In genomic region chr5:116408965-116409364, GRCm38 (mm10) we compare ENCODE assay signal across 16 mouse cellular contexts. TPM values are rescaled to one million over a fixed set of nuclear protein-coding genes. Genes with fewer than 3 reads are reported as not detected.
DNase-seq lines count a peak whose midpoint lies in the region; ATAC-seq and TF ChIP-seq lines count a peak whose summit lies in the region.
"Had no signal": no experiment of that assay in that cellular context is flagged by ENCODE, and none has a peak within 500 bp of the region (broad histone marks: within the 10 kb centered on the region; RNA-seq: fewer than 3 reads in every experiment).

No protein-coding gene starts in this region.

- H3K9ac ChIP-seq in hindbrain, postnatal 0 days (replicated peaks; ENCODE audit: low read length): no peak overlapping the region
- no peak overlapping the region for H3K9ac ChIP-seq in hindbrain, embryonic 14.5 days
- no peak overlapping the region for H3K9ac ChIP-seq in midbrain, postnatal 0 days (replicated peaks; ENCODE audit: low read length, poor library complexity, severe bottlenecking)
- no peak overlapping the region for H3K9ac ChIP-seq in midbrain, embryonic 13.5 days (replicated peaks)
- H3K9ac ChIP-seq in stomach, postnatal 0 days (ENCODE audit: low read length): no peak overlapping the region
- H3K9ac ChIP-seq: heart, embryonic 13.5 days; kidney, embryonic 15.5 days; limb, embryonic 12.5 days had no signal

- peak; percentile 45 for TF ChIP-seq CTCF in hindbrain, postnatal 0 days (IDR thresholded peaks at IDR 0.05; ENCODE audit: low read depth)
- peak; percentile 53 for TF ChIP-seq CTCF in midbrain, postnatal 0 days (IDR thresholded peaks at IDR 0.05)
- peak; percentile 55 for TF ChIP-seq CTCF in stomach, postnatal 0 days (IDR thresholded peaks at IDR 0.05; ENCODE audit: low read depth)

- no peak for ATAC-seq in hindbrain, postnatal 0 days
- no peak for ATAC-seq in hindbrain, embryonic 14.5 days (ENCODE audit: low FRiP score)
- no peak for ATAC-seq in midbrain, postnatal 0 days (ENCODE audit: low FRiP score)
- ATAC-seq in midbrain, embryonic 13.5 days: no peak
- ATAC-seq in stomach, postnatal 0 days (ENCODE audit: low FRiP score, low TSS enrichment): no peak

- H3K9me3 ChIP-seq in hindbrain, postnatal 0 days (ENCODE audit: low read length): no peaks in the 10 kb centered on the region
- no peaks in the 10 kb centered on the region for H3K9me3 ChIP-seq in hindbrain, embryonic 14.5 days (ENCODE audit: control insufficient read depth, low read length)
- H3K9me3 ChIP-seq in midbrain, postnatal 0 days (ENCODE audit: low read length): no peaks in the 10 kb centered on the region
- H3K9me3 ChIP-seq in midbrain, embryonic 13.5 days: no peaks in the 10 kb centered on the region
- H3K9me3 ChIP-seq in stomach, postnatal 0 days (ENCODE audit: control insufficient read depth, low read length): no peaks in the 10 kb centered on the region
- H3K9me3 ChIP-seq: heart, embryonic 13.5 days; kidney, embryonic 15.5 days; limb, embryonic 12.5 days had no signal

- no peaks in the 10 kb centered on the region for H3K27me3 ChIP-seq in hindbrain, postnatal 0 days (ENCODE audit: insufficient read depth, low read length)
- H3K27me3 ChIP-seq in hindbrain, embryonic 14.5 days (ENCODE audit: control insufficient read depth, insufficient read depth, low read length): no peaks in the 10 kb centered on the region
- H3K27me3 ChIP-seq in midbrain, postnatal 0 days (ENCODE audit: insufficient read depth, low read length): no peaks in the 10 kb centered on the region; the same call in 1 of the 2 replicates
- 0 out of 2 replicates have a peak, but pooled peaks cover 8% of the 10 kb centered on the region for H3K27me3 ChIP-seq in midbrain, embryonic 13.5 days
- no peaks in the 10 kb centered on the region for H3K27me3 ChIP-seq in stomach, postnatal 0 days (ENCODE audit: control insufficient read depth, insufficient read depth, low read length)
- H3K27me3 ChIP-seq: heart, embryonic 13.5 days; kidney, embryonic 15.5 days; limb, embryonic 12.5 days had no signal

- TF ChIP-seq EP300 in stomach, postnatal 0 days (optimal IDR thresholded peaks at IDR 0.05): no peak

- no peak overlapping the region for H3K27ac ChIP-seq in hindbrain, postnatal 0 days
- H3K27ac ChIP-seq in hindbrain, embryonic 14.5 days: no peak overlapping the region
- no peak overlapping the region for H3K27ac ChIP-seq in midbrain, postnatal 0 days (ENCODE audit: low read depth, low read length)
- H3K27ac ChIP-seq in midbrain, embryonic 13.5 days: no peak overlapping the region
- H3K27ac ChIP-seq in stomach, postnatal 0 days (replicated peaks): peak overlapping the region; percentile 67; the same call in 1 of the 2 replicates
- H3K27ac ChIP-seq: kidney, embryonic 15.5 days; limb, embryonic 12.5 days had no signal

- 65% methylated on average over 9 of the region's 9 CpGs for WGBS in hindbrain, postnatal 0 days
- 54% methylated on average over 9 of the region's 9 CpGs for WGBS in hindbrain, embryonic 14.5 days
- 66% methylated on average over 9 of the region's 9 CpGs for WGBS in midbrain, postnatal 0 days
- 56% methylated on average over 9 of the region's 9 CpGs for WGBS in midbrain, embryonic 13.5 days
- WGBS in stomach, postnatal 0 days: 65% methylated on average over 9 of the region's 9 CpGs

- DNase-seq in adrenal gland, postnatal 14 days: peak; percentile 57
- no peak for DNase-seq in adrenal gland, adult 18-20 months (ENCODE audit: low spot score in 2 of 2)
- DNase-seq in hindbrain, postnatal 0 days (ENCODE audit: low spot score): no peak
- DNase-seq in hindbrain, embryonic 14.5 days (ENCODE audit: low spot score): no peak
- DNase-seq in midbrain, postnatal 0 days (ENCODE audit: low spot score): no peak
- no peak for DNase-seq in stomach, postnatal 0 days (ENCODE audit: low spot score)
- DNase-seq in kidney, postnatal 4 days: no peak
- DNase-seq: cerebellum, adult 11 months; gastrocnemius, postnatal 36 days; right cerebral cortex, adult 18-20 months had no signal

- no peak overlapping the region for H3K4me2 ChIP-seq in hindbrain, postnatal 0 days (ENCODE audit: low read depth, low read length)
- no peak overlapping the region for H3K4me2 ChIP-seq in hindbrain, embryonic 14.5 days (replicated peaks)
- H3K4me2 ChIP-seq in midbrain, postnatal 0 days (ENCODE audit: low read depth, low read length, poor library complexity, severe bottlenecking): no peak overlapping the region
- H3K4me2 ChIP-seq in midbrain, embryonic 13.5 days (replicated peaks): no peak overlapping the region
- no peak overlapping the region for H3K4me2 ChIP-seq in stomach, postnatal 0 days (replicated peaks; ENCODE audit: low read depth)
- H3K4me2 ChIP-seq: heart, embryonic 13.5 days; kidney, embryonic 15.5 days; limb, embryonic 12.5 days had no signal

- no peak overlapping the region for H3K4me3 ChIP-seq in hindbrain, postnatal 0 days (ENCODE audit: low read length)
- H3K4me3 ChIP-seq in hindbrain, embryonic 14.5 days (replicated peaks; ENCODE audit: low read length): no peak overlapping the region
- H3K4me3 ChIP-seq in midbrain, postnatal 0 days (ENCODE audit: low read depth, low read length): no peak overlapping the region
- no peak overlapping the region for H3K4me3 ChIP-seq in midbrain, embryonic 13.5 days (replicated peaks)
- H3K4me3 ChIP-seq in stomach, postnatal 0 days (ENCODE audit: low read depth, low read length): no peak overlapping the region
- H3K4me3 ChIP-seq: heart, embryonic 13.5 days; kidney, embryonic 15.5 days; limb, embryonic 12.5 days had no signal

- no peaks in the 10 kb centered on the region for H3K36me3 ChIP-seq in hindbrain, postnatal 0 days (ENCODE audit: insufficient read depth, low read length)
- no peaks in the 10 kb centered on the region for H3K36me3 ChIP-seq in hindbrain, embryonic 14.5 days (replicated peaks; ENCODE audit: control insufficient read depth, insufficient read depth)
- H3K36me3 ChIP-seq in midbrain, postnatal 0 days (ENCODE audit: insufficient read depth, low read length): no peaks in the 10 kb centered on the region
- no peaks in the 10 kb centered on the region for H3K36me3 ChIP-seq in midbrain, embryonic 13.5 days
- H3K36me3 ChIP-seq in stomach, postnatal 0 days (ENCODE audit: control insufficient read depth, insufficient read depth, low read length): 0 out of 2 replicates have a peak, but pooled peaks cover 4% of the 10 kb centered on the region
- H3K36me3 ChIP-seq: kidney, embryonic 15.5 days; limb, embryonic 12.5 days had no signal

- H3K4me1 ChIP-seq in hindbrain, postnatal 0 days (ENCODE audit: insufficient read depth, low read length): no peaks in the 10 kb centered on the region; the same call in 1 of the 2 replicates
- peaks cover 23% of the 10 kb centered on the region; the same call in 1 of the 2 replicates for H3K4me1 ChIP-seq in hindbrain, embryonic 14.5 days (replicated peaks; ENCODE audit: control insufficient read depth, insufficient read depth, low read length)
- no peaks in the 10 kb centered on the region; the same call in 1 of the 2 replicates for H3K4me1 ChIP-seq in midbrain, postnatal 0 days (ENCODE audit: insufficient read depth, low read length)
- peaks cover 38% of the 10 kb centered on the region for H3K4me1 ChIP-seq in midbrain, embryonic 13.5 days (replicated peaks)
- peaks cover 6% of the 10 kb centered on the region for H3K4me1 ChIP-seq in stomach, postnatal 0 days (replicated peaks; ENCODE audit: control insufficient read depth, insufficient read depth)

RNA-seq across cellular contexts. Expression of gene Hspb8, which starts 13.7 kb away (rescaled TPM):
- total RNA-seq in adrenal gland, postnatal 14 days (2021): 37.7 and 45.9 TPM in 2 replicates
- 100 to 1,000 TPM; 261 to 274 TPM for total RNA-seq in adrenal gland, adult 18-20 months (2021)
- 13.2 and 17.9 TPM in 2 replicates for total RNA-seq in hindbrain, postnatal 0 days (2014; rRNA removed)
- polyA plus RNA-seq in hindbrain, postnatal 0 days (2015; fragmentation: Nextera tagmentation; extraction: Ambion mirVana): 10.0 and 11.2 TPM in 2 replicates
- polyA plus RNA-seq in hindbrain, embryonic 14.5 days (2014; fragmentation: Nextera tagmentation; extraction: Ambion mirVana): 4.7 and 5.6 TPM in 2 replicates
- 19.4 and 19.8 TPM in 2 replicates for total RNA-seq in midbrain, postnatal 0 days (2014; rRNA removed)
- polyA plus RNA-seq in midbrain, postnatal 0 days (2015; fragmentation: Nextera tagmentation; extraction: Ambion mirVana): 7.5 and 8.0 TPM in 2 replicates
- 2.9 and 4.3 TPM in 2 replicates for polyA plus RNA-seq in midbrain, embryonic 13.5 days (2015; fragmentation: Nextera tagmentation; extraction: Ambion mirVana)
- 28.9 and 29.0 TPM in 2 replicates for polyA plus RNA-seq in stomach, postnatal 0 days (2015; fragmentation: Nextera tagmentation; extraction: Ambion mirVana)
- total RNA-seq: megakaryocyte-erythroid progenitor cell, adult 5-6 weeks; neutrophil, adult 5-6 weeks had no signal
